8 mouse cellular contexts compared by ENCODE assay signal in genomic region chr2:168553541-168553961, GRCm38 (mm10). TPM values are rescaled to one million over a fixed set of nuclear protein-coding genes. Genes with fewer than 3 reads are reported as not detected.
DNase-seq lines count a peak whose midpoint lies in the region; ATAC-seq lines count a peak whose summit lies in the region.

No protein-coding gene starts in this region.

- peaks cover 23% of the 10 kb centered on the region; the same call in 1 of the 2 replicates for H3K27me3 ChIP-seq in hindbrain, embryonic 13.5 days
- H3K27me3 ChIP-seq in lung, embryonic 16.5 days (ENCODE audit: control insufficient read depth, insufficient read depth, low read depth, low read length) = no peaks in the 10 kb centered on the region
- no peaks in the 10 kb centered on the region for H3K27me3 ChIP-seq in forebrain, embryonic 16.5 days (replicated peaks; ENCODE audit: control insufficient read depth, insufficient read depth, low read length)

- DNase-seq in thymus, postnatal 14 days = peak; percentile 28
- DNase-seq in thymus, adult 18-20 months = no peak
- no peak for DNase-seq in cerebellum, adult 11-12 months
- no peak for DNase-seq in left cerebral cortex, postnatal 10 days (ENCODE audit: extremely low spot score in 1 of 2, low spot score in 2 of 2)
- no peak for DNase-seq in frontal cortex, postnatal 10 days (ENCODE audit: low spot score in 2 of 2)

- 43% methylated on average over 18 of the region's 18 CpGs for WGBS in hindbrain, embryonic 13.5 days
- WGBS in lung, embryonic 16.5 days = 14% methylated on average over 18 of the region's 18 CpGs
- 54% methylated on average over 17 of the region's 18 CpGs for WGBS in forebrain, embryonic 16.5 days

- no peaks in the 10 kb centered on the region for H3K36me3 ChIP-seq in hindbrain, embryonic 13.5 days
- no peaks in the 10 kb centered on the region for H3K36me3 ChIP-seq in lung, embryonic 16.5 days (ENCODE audit: control insufficient read depth, insufficient read depth, low read length)
- no peaks in the 10 kb centered on the region for H3K36me3 ChIP-seq in forebrain, embryonic 16.5 days (ENCODE audit: control insufficient read depth, insufficient read depth)

- H3K4me1 ChIP-seq in hindbrain, embryonic 13.5 days (replicated peaks) = peaks cover 50% of the 10 kb centered on the region
- peaks cover 44% of the 10 kb centered on the region for H3K4me1 ChIP-seq in lung, embryonic 16.5 days (replicated peaks; ENCODE audit: control insufficient read depth, insufficient read depth, low read length)
- H3K4me1 ChIP-seq in forebrain, embryonic 16.5 days (replicated peaks; ENCODE audit: control insufficient read depth, insufficient read depth, low read length) = peaks cover 14% of the 10 kb centered on the region

- 0 out of 2 replicates have a peak, but pooled peaks have one; percentile 22 for ATAC-seq in hindbrain, embryonic 13.5 days (ENCODE audit: low FRiP score)
- ATAC-seq in lung, embryonic 16.5 days (ENCODE audit: low read depth) = peak; percentile 79
- ATAC-seq in forebrain, embryonic 16.5 days = no peak

- H3K27ac ChIP-seq in hindbrain, embryonic 13.5 days = 0 out of 2 replicates have a peak overlapping the region, but pooled peaks have one; percentile 48
- 0 out of 2 replicates have a peak overlapping the region, but pooled peaks have one; percentile 26 for H3K27ac ChIP-seq in lung, embryonic 16.5 days (ENCODE audit: low read length)
- H3K27ac ChIP-seq in forebrain, embryonic 16.5 days (ENCODE audit: low read length) = no peak overlapping the region

- no peak overlapping the region for H3K4me3 ChIP-seq in hindbrain, embryonic 13.5 days
- H3K4me3 ChIP-seq in lung, embryonic 16.5 days (ENCODE audit: low read length) = no peak overlapping the region
- H3K4me3 ChIP-seq in forebrain, embryonic 16.5 days (replicated peaks; ENCODE audit: low read length) = no peak overlapping the region

- peak overlapping the region; percentile 46; the same call in 1 of the 2 replicates for H3K9ac ChIP-seq in hindbrain, embryonic 13.5 days
- no peak overlapping the region for H3K9ac ChIP-seq in lung, embryonic 16.5 days (ENCODE audit: low read length)
- no peak overlapping the region; the same call in 1 of the 2 replicates for H3K9ac ChIP-seq in forebrain, embryonic 16.5 days (replicated peaks; ENCODE audit: low read depth, low read length)

- H3K4me2 ChIP-seq in hindbrain, embryonic 13.5 days = no peak overlapping the region
- no peak overlapping the region for H3K4me2 ChIP-seq in lung, embryonic 16.5 days (ENCODE audit: low read depth, low read length)
- no peak overlapping the region for H3K4me2 ChIP-seq in forebrain, embryonic 16.5 days (ENCODE audit: low read length)

- intact Hi-C loops in left cerebral cortex, postnatal 10 days (cut with DNase I) = no loop called here

- no peaks in the 10 kb centered on the region for H3K9me3 ChIP-seq in hindbrain, embryonic 13.5 days
- H3K9me3 ChIP-seq in lung, embryonic 16.5 days (ENCODE audit: control insufficient read depth, low read length) = no peaks in the 10 kb centered on the region
- H3K9me3 ChIP-seq in forebrain, embryonic 16.5 days (ENCODE audit: control insufficient read depth, low read length) = no peaks in the 10 kb centered on the region

RNA-seq across cellular contexts. Expression of gene Nfatc2, which starts 47.9 kb away (rescaled TPM):
- polyA plus RNA-seq in hindbrain, embryonic 13.5 days (2015; fragmentation: Nextera tagmentation; extraction: Ambion mirVana) = 1.7 and 1.8 TPM in 2 replicates
- 1.6 TPM in 2 replicates for polyA plus RNA-seq in lung, embryonic 16.5 days (2015; fragmentation: Nextera tagmentation; extraction: Ambion mirVana)
- total RNA-seq in left cerebral cortex, postnatal 10 days (2021) = 10 to 100 TPM; 14.4 to 17.4 TPM
- 1.8 and 2.0 TPM in 2 replicates for polyA plus RNA-seq in forebrain, embryonic 16.5 days (2015; fragmentation: Nextera tagmentation; extraction: Ambion mirVana)
